9 mouse cellular contexts compared by ENCODE assay signal in genomic region chr17:43758607-43759259, GRCm38 (mm10). TPM values are rescaled to one million over a fixed set of nuclear protein-coding genes. Genes with fewer than 3 reads are reported as not detected.
DNase-seq lines count a peak whose midpoint lies in the region; ATAC-seq and TF ChIP-seq lines count a peak whose summit lies in the region.
"Had no signal": no experiment of that assay in that cellular context is flagged by ENCODE, and none has a peak within 500 bp of the region (broad histone marks: within the 10 kb centered on the region; RNA-seq: fewer than 3 reads in every experiment).

No protein-coding gene starts in this region.

- H3K4me3 ChIP-seq in limb, embryonic 13.5 days: peak overlapping the region; percentile 13; the same call in 1 of the 2 replicates
- no peak overlapping the region for H3K4me3 ChIP-seq in limb, embryonic 10.5 days
- no peak overlapping the region for H3K4me3 ChIP-seq in intestine, postnatal 0 days (ENCODE audit: low read depth, low read length)

- no peaks in the 10 kb centered on the region for H3K36me3 ChIP-seq in limb, embryonic 13.5 days
- H3K36me3 ChIP-seq in limb, embryonic 10.5 days: no peaks in the 10 kb centered on the region
- no peaks in the 10 kb centered on the region for H3K36me3 ChIP-seq in intestine, postnatal 0 days (ENCODE audit: control insufficient read depth, insufficient read depth)
- H3K36me3 ChIP-seq: G1E had no signal

- no peaks in the 10 kb centered on the region for H3K9me3 ChIP-seq in limb, embryonic 13.5 days
- no peaks in the 10 kb centered on the region for H3K9me3 ChIP-seq in limb, embryonic 10.5 days (replicated peaks)
- no peaks in the 10 kb centered on the region for H3K9me3 ChIP-seq in intestine, postnatal 0 days (ENCODE audit: control insufficient read depth)

- 0 out of 2 replicates have a peak, but pooled peaks cover 2% of the 10 kb centered on the region for H3K4me1 ChIP-seq in limb, embryonic 13.5 days
- H3K4me1 ChIP-seq in limb, embryonic 10.5 days: no peaks in the 10 kb centered on the region
- no peaks in the 10 kb centered on the region for H3K4me1 ChIP-seq in intestine, postnatal 0 days (replicated peaks; ENCODE audit: control insufficient read depth, insufficient read depth, low read length)

- TF ChIP-seq CTCF in intestine, postnatal 0 days (IDR thresholded peaks at IDR 0.05; ENCODE audit: low read depth): peak; percentile 61

- WGBS in limb, embryonic 13.5 days: 46% methylated on average over 15 of the region's 15 CpGs
- WGBS in limb, embryonic 10.5 days: 55% methylated on average over 15 of the region's 15 CpGs
- WGBS in intestine, postnatal 0 days: 34% methylated on average over 15 of the region's 15 CpGs

- H3K27ac ChIP-seq in limb, embryonic 13.5 days: no peak overlapping the region; the same call in 1 of the 2 replicates
- H3K27ac ChIP-seq in limb, embryonic 10.5 days: no peak overlapping the region
- H3K27ac ChIP-seq in intestine, postnatal 0 days (ENCODE audit: low read depth, low read length): no peak overlapping the region

- no peak for DNase-seq in limb, embryonic 10.5 days (ENCODE audit: low spot score)
- peak; percentile 21 for DNase-seq in embryo, embryonic 11 days
- DNase-seq in lung, postnatal 25 days (ENCODE audit: low spot score): peak; percentile 48
- DNase-seq in layer of hippocampus, postnatal 14 days (ENCODE audit: low spot score in 2 of 2): no peak
- no peak for DNase-seq in cerebellum, adult 11-12 months
- DNase-seq in right cerebral cortex, postnatal 14 days: no peak

- H3K4me2 ChIP-seq in limb, embryonic 13.5 days (replicated peaks): peak overlapping the region; percentile 32
- no peak overlapping the region for H3K4me2 ChIP-seq in intestine, postnatal 0 days (replicated peaks; ENCODE audit: low read depth)

- ATAC-seq in limb, embryonic 13.5 days (ENCODE audit: low FRiP score, low read depth): no peak
- no peak for ATAC-seq in intestine, postnatal 0 days

- H3K27me3 ChIP-seq in limb, embryonic 13.5 days: no peaks in the 10 kb centered on the region
- no peaks in the 10 kb centered on the region for H3K27me3 ChIP-seq in limb, embryonic 10.5 days (ENCODE audit: low read depth, poor library complexity, severe bottlenecking)
- H3K27me3 ChIP-seq in intestine, postnatal 0 days (replicated peaks; ENCODE audit: control insufficient read depth, insufficient read depth, low read length): no peaks in the 10 kb centered on the region

- no peak overlapping the region for H3K9ac ChIP-seq in limb, embryonic 13.5 days
- H3K9ac ChIP-seq in intestine, postnatal 0 days (ENCODE audit: low read depth, low read length): no peak overlapping the region

RNA-seq across cellular contexts. Expression of gene Rcan2, which starts 42.4 kb away (rescaled TPM):
- polyA plus RNA-seq in limb, embryonic 13.5 days (2015; fragmentation: Nextera tagmentation; extraction: Ambion mirVana): 2.6 and 3.2 TPM in 2 replicates
- 1.7 and 1.9 TPM in 2 replicates for polyA plus RNA-seq in limb, embryonic 10.5 days (2016; fragmentation: Nextera tagmentation; extraction: Ambion mirVana)
- 1.3 and 1.5 TPM in 2 replicates for polyA plus RNA-seq in intestine, postnatal 0 days (2015; fragmentation: Nextera tagmentation; extraction: Ambion mirVana)
- 10 to 100 TPM; 46.3 to 47.4 TPM for total RNA-seq in layer of hippocampus, postnatal 14 days (2021)
- polyA plus RNA-seq: G1E had no signal

Comparison
In these comparisons a context has a peak if more than half of its experiments do, and no peak if none do; other contexts are left out.
1. DNase-seq: peak in embryo, embryonic 11 days (single experiment) and lung, postnatal 25 days (single experiment); none in limb, embryonic 10.5 days (single experiment), layer of hippocampus, postnatal 14 days (0 of 2), cerebellum, adult 11-12 months (single experiment) and right cerebral cortex, postnatal 14 days (single experiment).